Mouse (Mus musculus): Measurements from ENCODE around the gene Olfr920.

DNA sequence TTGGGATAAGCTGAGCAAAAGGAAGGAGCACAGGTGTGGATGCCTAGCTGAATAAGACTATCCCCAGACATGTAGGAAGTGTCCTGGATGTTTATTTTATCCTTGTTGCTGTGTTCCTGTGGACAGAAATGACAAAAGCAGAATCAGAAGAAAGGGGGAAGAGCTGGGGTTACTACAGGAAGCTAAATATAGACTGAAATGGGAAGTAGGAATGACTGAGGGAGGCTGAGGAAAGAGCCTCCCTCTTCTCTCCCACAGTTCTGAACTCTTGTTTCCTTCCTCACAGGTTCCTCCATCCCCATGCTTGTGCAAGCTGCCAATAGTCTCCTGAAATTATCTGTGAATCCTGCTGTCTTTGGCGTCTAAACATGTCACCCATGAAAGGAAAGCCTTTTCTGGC lies 10.7 kb upstream of the Olfr920 start:
- TF ChIP-seq EP300 (IDR thresholded peaks at IDR 0.05; ENCODE audit: low read depth) (no peak), CTCF (IDR thresholded peaks at IDR 0.05; ENCODE audit: low read depth) (no peak)
